Mouse (Mus musculus) left cerebral cortex, postnatal 10 days (tissue): Measurements from ENCODE around the gene B3gat3. TPM values are rescaled to one million over a fixed set of nuclear protein-coding genes. Genes with fewer than 3 reads are reported as not detected.
"Not testable (repeated sequence)": the region's sequence is repeated elsewhere in the genome, so short reads cannot be mapped to it uniquely, and the experiment has no call there.

Experiments used
- DNase-seq, 2 experiments: peaks; one replicate each; pipeline ENCODE4 v3.0.0; 2021 to 2022; ENCODE audit warnings: low spot score in 2 of 2, mixed read lengths in 1 of 2; ENCODE audit errors: extremely low spot score in 1 of 2
- intact Hi-C: fragments of 180-260 bp; cut with DNase I; formaldehyde crosslinking; loops from one replicate; pipeline ENCODE4 v1.15.1; 2025
- total RNA-seq, 2 experiments: library from RNA; stranded (reverse); gene quantifications; 2 replicates each; pipeline ENCODE4 v1.2.3; 2021

B3gat3 gene
- total RNA-seq, result 100 to 1,000 TPM; 141 to 144 TPM

- DNase-seq, result peak; percentile 90 to 97
- intact Hi-C loops, result no loop called here
Observed at GRCm38 (mm10) chr19:8920073-8920736, at the start of gene B3gat3. B3gat3 (plus strand) TSS chr19:8920374.

GRCm38 (mm10) chr19:8870381-8870780 lies 49.8 kb upstream of the B3gat3 start:
- intact Hi-C loops, DNase-seq: not testable (repeated sequence)

GRCm38 (mm10) chr19:8870838-8871237 lies 49.3 kb upstream of the B3gat3 start:
- intact Hi-C loops, result no loop called here
- DNase-seq, result no peak

GRCm38 (mm10) chr19:8871267-8872186 lies 48.6 kb upstream of the B3gat3 start, which contains the start of gene Ubxn1:
Ubxn1 (plus strand) TSS chr19:8871496.
- DNase-seq, result peak; percentile 96 to 98
- intact Hi-C loops, result no loop called here

- intact Hi-C loops, result no loop called here
- no peak for DNase-seq
Observed at GRCm38 (mm10) chr19:8872266-8872840, 47.8 kb upstream of the B3gat3 start.

- no peak for DNase-seq
- intact Hi-C loops, result no loop called here
Observed at GRCm38 (mm10) chr19:8875031-8875430, 45.1 kb upstream of the B3gat3 start.

GRCm38 (mm10) chr19:8880311-8881033 lies 39.7 kb upstream of the B3gat3 start, which contains the start of gene Uqcc3:
Uqcc3 (minus strand) TSS chr19:8880923.
- DNase-seq, result peak; percentile 89 to 93
- intact Hi-C loops, result no loop called here

GRCm38 (mm10) chr19:8881034-8881392 lies 39.2 kb upstream of the B3gat3 start:
- no peak for DNase-seq
- intact Hi-C loops, result no loop called here

GRCm38 (mm10) chr19:8883616-8884015 lies 36.6 kb upstream of the B3gat3 start, which contains the start of the genes Lbhd1 and Gm49403:
Lbhd1 (plus strand) TSS chr19:8883732.
Gm49403 (plus strand) TSS chr19:8883930.
- intact Hi-C loops, result no loop called here
- no peak for DNase-seq

- DNase-seq, result no peak
- intact Hi-C loops, result no loop called here
Observed at GRCm38 (mm10) chr19:8886916-8887584, 33.1 kb upstream of the B3gat3 start.

GRCm38 (mm10) chr19:8887585-8888463 lies 32.4 kb upstream of the B3gat3 start:
- DNase-seq, result no peak
- intact Hi-C loops, result no loop called here

- intact Hi-C loops, result no loop called here
- peak; percentile 94 to 97 for DNase-seq
Observed at GRCm38 (mm10) chr19:8888511-8889385, 31.4 kb upstream of the B3gat3 start, which contains the start of the genes 1810009A15Rik and Gm49416. 1810009A15Rik (plus strand) TSS chr19:8888853. Gm49416 (plus strand) TSS chr19:8888926.

- intact Hi-C loops, result no loop called here
- peak; percentile 82 to 90 for DNase-seq
Observed at GRCm38 (mm10) chr19:8892829-8893766, 27.1 kb upstream of the B3gat3 start, which contains the start of gene Ints5. Ints5 (plus strand) TSS chr19:8893005.

GRCm38 (mm10) chr19:8895397-8895960 lies 24.7 kb upstream of the B3gat3 start:
- DNase-seq, result peak in 1 of 2 experiments; percentile 41
- intact Hi-C loops, result loop anchor here (5.0 kb wide), 1 partner anchor 53 kb away; no protein-coding TSS in a partner anchor

GRCm38 (mm10) chr19:8896231-8896630 lies 23.9 kb upstream of the B3gat3 start:
- intact Hi-C loops, result loop anchor here (5.0 kb wide), 1 partner anchor 54 kb away; no protein-coding TSS in a partner anchor
- DNase-seq, result not testable (repeated sequence)
